Mouse (Mus musculus): ENCODE results near the gene Mdh1.
"Not testable (repeated sequence)": the region's sequence is repeated elsewhere in the genome, so short reads cannot be mapped to it uniquely, and the experiment has no call there.

Gene Mdh1

GRCm38 (mm10) chr11:21549052-21549451 is 23.1 kb downstream of the Mdh1 start:
- in situ Hi-C loops (cut with MboI; ENCODE audit: low pct_unique_long_range_greater_than_20kb in 1 of 2, low sequenced_read_pairs in 2 of 2, unreplicated experiment in 1 of 2), result no loop called here

- in situ Hi-C loops (cut with MboI; ENCODE audit: low pct_unique_long_range_greater_than_20kb in 1 of 2, low sequenced_read_pairs in 2 of 2, unreplicated experiment in 1 of 2), result no loop called here
These were observed 24.6 kb downstream of the Mdh1 start for GRCm38 (mm10) chr11:21547518-21547917.

- in situ Hi-C loops (cut with MboI; ENCODE audit: low pct_unique_long_range_greater_than_20kb in 1 of 2, low sequenced_read_pairs in 2 of 2, unreplicated experiment in 1 of 2), result no loop called here
These were observed 25.5 kb downstream of the Mdh1 start for GRCm38 (mm10) chr11:21546671-21547070.

- in situ Hi-C loops (cut with MboI; ENCODE audit: low pct_unique_long_range_greater_than_20kb in 1 of 2, low sequenced_read_pairs in 2 of 2, unreplicated experiment in 1 of 2), result no loop called here
These were observed 26.2 kb downstream of the Mdh1 start for GRCm38 (mm10) chr11:21545951-21546350.

- in situ Hi-C loops (cut with MboI; ENCODE audit: low pct_unique_long_range_greater_than_20kb in 1 of 2, low sequenced_read_pairs in 2 of 2, unreplicated experiment in 1 of 2), result no loop called here
These were observed 27.1 kb downstream of the Mdh1 start for GRCm38 (mm10) chr11:21545021-21545420.

GRCm38 (mm10) chr11:21542731-21543130 is 29.4 kb downstream of the Mdh1 start:
- in situ Hi-C loops (cut with MboI; ENCODE audit: low pct_unique_long_range_greater_than_20kb in 1 of 2, low sequenced_read_pairs in 2 of 2, unreplicated experiment in 1 of 2), result no loop called here

GRCm38 (mm10) chr11:21540622-21541021 is 31.5 kb downstream of the Mdh1 start:
- in situ Hi-C loops (cut with MboI; ENCODE audit: low pct_unique_long_range_greater_than_20kb in 1 of 2, low sequenced_read_pairs in 2 of 2, unreplicated experiment in 1 of 2), result no loop called here

GRCm38 (mm10) chr11:21540072-21540471 is 32.1 kb downstream of the Mdh1 start:
- in situ Hi-C loops (cut with MboI; ENCODE audit: low pct_unique_long_range_greater_than_20kb in 1 of 2, low sequenced_read_pairs in 2 of 2, unreplicated experiment in 1 of 2), result no loop called here

GRCm38 (mm10) chr11:21530856-21531255 is 41.3 kb downstream of the Mdh1 start:
- in situ Hi-C loops (cut with MboI; ENCODE audit: low pct_unique_long_range_greater_than_20kb in 1 of 2, low sequenced_read_pairs in 2 of 2, unreplicated experiment in 1 of 2), result not testable (repeated sequence)

GRCm38 (mm10) chr11:21528676-21529394 is 43.3 kb downstream of the Mdh1 start:
- in situ Hi-C loops (cut with MboI; ENCODE audit: low pct_unique_long_range_greater_than_20kb in 1 of 2, low sequenced_read_pairs in 2 of 2, unreplicated experiment in 1 of 2), result no loop called here

GRCm38 (mm10) chr11:21517726-21518125 is 54.4 kb downstream of the Mdh1 start:
- in situ Hi-C loops (cut with MboI; ENCODE audit: low pct_unique_long_range_greater_than_20kb in 1 of 2, low sequenced_read_pairs in 2 of 2, unreplicated experiment in 1 of 2), result no loop called here

- in situ Hi-C loops (cut with MboI; ENCODE audit: low pct_unique_long_range_greater_than_20kb in 1 of 2, low sequenced_read_pairs in 2 of 2, unreplicated experiment in 1 of 2), result not testable (repeated sequence)
These were observed 55.8 kb downstream of the Mdh1 start for GRCm38 (mm10) chr11:21516396-21516795.

GRCm38 (mm10) chr11:21510577-21510976 is 61.6 kb downstream of the Mdh1 start:
- in situ Hi-C loops (cut with MboI; ENCODE audit: low pct_unique_long_range_greater_than_20kb in 1 of 2, low sequenced_read_pairs in 2 of 2, unreplicated experiment in 1 of 2), result not testable (repeated sequence)

GRCm38 (mm10) chr11:21508713-21509112 is 63.5 kb downstream of the Mdh1 start:
- in situ Hi-C loops (cut with MboI; ENCODE audit: low pct_unique_long_range_greater_than_20kb in 1 of 2, low sequenced_read_pairs in 2 of 2, unreplicated experiment in 1 of 2), result not testable (repeated sequence)

GRCm38 (mm10) chr11:21507073-21507472 is 65.1 kb downstream of the Mdh1 start:
- in situ Hi-C loops (cut with MboI; ENCODE audit: low pct_unique_long_range_greater_than_20kb in 1 of 2, low sequenced_read_pairs in 2 of 2, unreplicated experiment in 1 of 2), result not testable (repeated sequence)

Measured in mouse embryonic stem cell (cell line).